Mouse (Mus musculus) hindbrain, embryonic 14.5 days (tissue): ENCODE results near the gene Pyy. TPM values are rescaled to one million over a fixed set of nuclear protein-coding genes. Genes with fewer than 3 reads are reported as not detected.

ENCODE experiments used
- ATAC-seq: fragments of 200-750 bp; cut with Nextera tagmentation; 2 replicates; pipeline ENCODE4 v1.8.0; 2017; ENCODE audit warnings: moderate number of reproducible peaks, mild to moderate bottlenecking, moderate TSS enrichment, moderate library complexity; ENCODE audit not compliant: low FRiP score
- DNase-seq: peaks from one replicate; pipeline ENCODE4 v3.0.0-alpha.2; 2015; ENCODE audit warnings: low spot score
- H3K27ac ChIP-seq: fragments of 300-500 bp; sonication (generic); 2 replicates; pipeline ENCODE4 v1.5.1; 2014; ENCODE audit warnings: mild to moderate bottlenecking, moderate library complexity
- H3K27me3 ChIP-seq: fragments of 300-500 bp; sonication (generic); 2 replicates; pipeline ENCODE4 v1.6.1; 2014; ENCODE audit warnings: mild to moderate bottlenecking, low read length, mixed read lengths; ENCODE audit not compliant: control insufficient read depth, insufficient read depth
- H3K36me3 ChIP-seq: fragments of 300-500 bp; sonication (generic); replicated peaks from 2 replicates; pipeline ENCODE4 v1.6.1; 2014; ENCODE audit not compliant: control insufficient read depth, insufficient read depth
- H3K4me1 ChIP-seq: fragments of 300-500 bp; sonication (generic); replicated peaks from 2 replicates; pipeline ENCODE4 v1.6.1; 2014; ENCODE audit warnings: antibody characterized with exemption, low read length, mixed read lengths; ENCODE audit not compliant: control insufficient read depth, insufficient read depth
- H3K4me2 ChIP-seq: fragments of 300-500 bp; sonication (generic); replicated peaks from 2 replicates; pipeline ENCODE4 v1.6.1; 2014; ENCODE audit warnings: mild to moderate bottlenecking, moderate library complexity
- H3K4me3 ChIP-seq: fragments of 300-500 bp; sonication (generic); replicated peaks from 2 replicates; pipeline ENCODE4 v1.5.1; 2014; ENCODE audit warnings: mild to moderate bottlenecking, low read length
- H3K9ac ChIP-seq: fragments of 300-500 bp; sonication (generic); 2 replicates; pipeline ENCODE4 v1.6.1; 2014
- H3K9me3 ChIP-seq: fragments of 300-500 bp; sonication (generic); 2 replicates; pipeline ENCODE4 v1.6.1; 2016; ENCODE audit warnings: low read length; ENCODE audit not compliant: control insufficient read depth
- WGBS: fragments of 180-500 bp; shearing (Covaris S2); extraction: QIAGEN DNeasy Blood & Tissue Kit; methylation state at CpG from one replicate; pipeline ENCODE4 v1.1.7; 2014; 5-methylcytosine and 5-hydroxymethylcytosine counted together
- polyA plus RNA-seq: library from polyadenylated mRNA; unstranded; fragments of >200 nt; fragmentation: Nextera tagmentation; extraction: Ambion mirVana; gene quantifications from 2 replicates; pipeline ENCODE4 v1.2.1, GENCODE M21; 2014

The Pyy gene
- polyA plus RNA-seq: 4.3 and 4.4 TPM in 2 replicates

DNA sequence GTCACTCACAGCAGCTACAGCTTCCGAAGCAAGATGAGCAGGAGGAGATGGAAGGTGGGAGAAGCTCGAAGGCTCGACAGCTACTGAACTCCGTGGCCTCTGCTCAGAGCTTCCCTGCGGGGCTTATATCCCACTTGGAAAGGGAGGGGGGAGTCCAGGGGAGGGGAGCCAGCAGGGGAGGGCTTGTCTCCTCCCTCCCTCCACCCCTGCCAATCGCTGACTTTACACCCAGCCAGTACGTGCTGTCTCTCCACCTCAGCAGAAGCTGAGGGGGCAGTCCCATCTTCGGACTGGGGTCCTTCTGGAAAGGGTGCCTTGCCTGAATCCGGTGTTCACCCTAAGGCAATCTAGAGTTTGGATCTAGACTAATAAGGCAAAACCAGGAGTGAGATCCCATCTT lies at the start of gene Pyy:
Gene Pyy, minus strand, starts transcription at position 101 of the 400 bp plus-strand sequence.
- Histone ChIP-seq H3K9me3 (no peaks in the 10 kb centered on the region), H3K9ac (no peak within 1 kb of the TSS), H3K27me3 (peaks cover 64% of the 10 kb centered on the region), H3K27ac (no peak within 1 kb of the TSS), H3K4me3 (no peak within 1 kb of the TSS; the same call in 1 of the 2 replicates), H3K36me3 (no peaks in the 10 kb centered on the region), H3K4me2 (no peak within 1 kb of the TSS), H3K4me1 (no peaks in the 10 kb centered on the region)
- ATAC-seq (no peak), DNase-seq (no peak)
- 16% methylated on average over 9 of the region's 9 CpGs for WGBS

DNA sequence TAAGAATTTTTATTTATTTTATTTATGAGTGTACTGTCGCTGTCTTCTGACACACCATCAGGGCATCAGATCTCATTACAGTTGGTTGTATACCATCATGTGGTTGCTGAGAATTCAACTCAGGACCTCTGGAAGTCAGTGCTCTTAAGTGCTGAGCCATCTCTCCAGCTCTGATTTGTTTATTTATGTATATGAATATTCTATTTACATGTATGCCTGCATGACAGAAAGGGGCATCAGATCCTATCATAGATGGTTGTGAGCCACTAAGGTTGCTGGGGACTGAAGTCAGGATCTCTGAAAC lies 49.1 kb upstream of the Pyy start:
- Histone ChIP-seq H3K4me1 (peaks cover 9% of the 10 kb centered on the region; the same call in 1 of the 2 replicates), H3K27ac (no peak overlapping the region), H3K4me3 (no peak overlapping the region), H3K27me3 (no peaks in the 10 kb centered on the region), H3K9ac (no peak overlapping the region), H3K9me3 (no peaks in the 10 kb centered on the region), H3K4me2 (peak overlapping the region; percentile 92; the same call in 1 of the 2 replicates), H3K36me3 (peaks cover 22% of the 10 kb centered on the region)
- 10% methylated on average over 1 of the region's 1 CpGs for WGBS
- no peak for DNase-seq
- peak; percentile 43; the same call in 1 of the 2 replicates for ATAC-seq

DNA sequence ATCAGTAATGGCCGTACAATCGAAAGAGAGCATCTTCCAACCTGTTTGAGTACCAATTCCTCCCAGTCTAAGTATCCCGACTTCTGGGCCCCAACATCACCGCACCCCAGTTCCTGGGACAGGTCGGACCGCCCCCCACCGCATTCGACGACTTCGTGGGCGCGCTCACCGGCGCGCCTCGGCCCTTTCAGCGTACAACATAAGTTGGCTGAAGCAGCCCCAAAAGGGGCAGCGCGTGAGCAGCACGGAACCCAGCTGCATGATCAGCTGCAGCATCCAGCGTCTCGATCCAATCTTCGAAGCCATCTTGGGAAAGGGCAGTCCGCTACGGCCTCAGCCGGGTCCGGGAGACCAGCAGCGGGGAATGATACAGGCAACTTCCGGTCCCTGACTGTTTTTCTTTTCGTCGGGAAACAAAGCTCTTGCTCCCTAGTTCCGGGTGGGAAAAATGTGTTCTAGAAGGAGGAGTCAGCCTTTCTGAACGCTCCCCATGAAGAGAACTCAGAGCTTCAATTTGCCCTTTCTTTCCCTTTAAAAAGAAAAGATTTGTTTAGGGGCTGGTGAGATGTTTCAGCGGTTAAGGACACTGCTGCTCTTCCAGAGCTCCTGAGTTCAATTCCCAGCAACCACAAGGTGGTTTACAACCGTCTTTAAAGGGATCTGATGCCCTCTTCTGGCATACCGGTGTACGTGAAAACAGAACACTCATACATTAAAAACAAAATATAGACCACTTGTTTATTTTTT lies 48.6 kb upstream of the Pyy start, which contains the start of gene Tmem101:
Gene Tmem101, minus strand, starts transcription at position 366 of the 747 bp plus-strand sequence.
- H3K4me2 ChIP-seq: peak within 1 kb of the TSS; percentile 92
- H3K4me3 ChIP-seq: peak within 1 kb of the TSS; percentile 60
- peak; percentile 94 for DNase-seq
- H3K4me1 ChIP-seq: peaks cover 9% of the 10 kb centered on the region; the same call in 1 of the 2 replicates
- no peaks in the 10 kb centered on the region for H3K9me3 ChIP-seq
- peaks cover 18% of the 10 kb centered on the region for H3K36me3 ChIP-seq
- peak; percentile 90 for ATAC-seq
- WGBS: under 1% methylated on average over 37 of the region's 37 CpGs
- H3K27ac ChIP-seq: peak within 1 kb of the TSS; percentile 77
- H3K27me3 ChIP-seq: no peaks in the 10 kb centered on the region
- peak within 1 kb of the TSS; percentile 72 for H3K9ac ChIP-seq

DNA sequence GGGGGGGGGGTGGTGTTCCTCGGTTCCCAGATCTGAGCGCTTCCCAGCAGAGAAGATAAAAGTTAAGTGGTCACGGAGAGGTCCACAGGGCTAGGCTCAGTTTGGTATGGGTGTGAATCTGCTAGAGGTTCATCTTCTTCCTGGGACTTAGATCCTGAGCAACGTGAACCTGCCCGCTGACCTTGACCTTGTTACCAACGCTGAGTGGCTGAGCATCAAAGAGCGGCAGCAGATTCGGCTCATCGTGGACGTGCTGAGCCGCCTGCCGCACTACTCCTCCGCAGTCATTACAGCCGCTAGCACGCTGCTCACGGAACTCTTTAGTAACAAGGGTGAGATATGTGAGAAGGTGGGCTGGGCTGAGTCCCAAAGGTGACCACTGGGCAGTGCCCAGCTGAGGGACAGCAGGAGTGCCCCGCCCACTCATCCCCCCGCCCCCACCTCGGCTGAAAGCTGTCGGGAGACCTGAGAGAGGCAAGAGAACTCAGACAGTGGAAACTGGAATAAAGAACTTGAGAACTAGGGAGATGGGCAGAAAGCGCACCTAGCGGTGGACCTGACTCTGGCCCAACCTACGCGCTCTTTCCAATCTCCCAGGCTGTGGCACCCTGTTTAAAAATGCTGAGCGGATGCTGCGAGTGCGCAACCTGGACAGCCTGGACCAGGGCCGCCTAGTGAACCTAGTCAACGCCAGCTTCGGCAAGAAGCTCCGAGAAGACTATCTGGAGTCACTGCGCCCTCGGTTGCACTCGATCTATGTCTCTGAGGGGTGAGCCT lies 39.8 kb upstream of the Pyy start:
- Histone ChIP-seq H3K27ac (no peak overlapping the region), H3K36me3 (peaks cover 4% of the 10 kb centered on the region), H3K4me2 (no peak overlapping the region), H3K9me3 (no peaks in the 10 kb centered on the region), H3K4me1 (no peaks in the 10 kb centered on the region; the same call in 1 of the 2 replicates), H3K27me3 (peaks cover 70% of the 10 kb centered on the region), H3K9ac (no peak overlapping the region), H3K4me3 (no peak overlapping the region)
- 16% methylated on average over 34 of the region's 34 CpGs for WGBS
- ATAC-seq: no peak
- no peak for DNase-seq

DNA sequence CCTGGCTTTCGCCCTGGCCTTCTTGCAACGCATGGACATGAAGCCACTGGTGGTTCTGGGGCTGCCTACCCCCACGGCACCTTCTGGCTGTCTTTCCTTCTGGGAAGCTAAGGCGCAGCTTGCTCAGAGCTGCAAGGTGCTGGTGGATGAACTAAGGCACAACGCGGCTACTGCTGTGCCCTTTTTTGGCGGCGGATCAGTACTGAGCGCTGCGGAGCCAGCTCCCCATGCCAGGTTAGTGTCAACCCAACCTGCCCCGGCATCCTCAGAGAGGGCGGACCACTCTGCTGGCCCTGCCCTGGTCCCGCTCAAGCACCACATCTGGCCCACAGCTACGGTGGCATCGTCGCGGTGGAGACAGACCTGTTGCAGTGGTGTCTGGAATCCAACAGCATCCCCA lies 38.9 kb upstream of the Pyy start:
- H3K4me2 ChIP-seq: no peak overlapping the region
- H3K9me3 ChIP-seq: no peaks in the 10 kb centered on the region
- DNase-seq: no peak
- no peak for ATAC-seq
- peaks cover 73% of the 10 kb centered on the region for H3K27me3 ChIP-seq
- whole genome bisulfite sequencing: 7% methylated on average over 17 of the region's 17 CpGs
- no peaks in the 10 kb centered on the region; the same call in 1 of the 2 replicates for H3K4me1 ChIP-seq
- no peak overlapping the region for H3K9ac ChIP-seq
- no peak overlapping the region for H3K4me3 ChIP-seq
- no peaks in the 10 kb centered on the region for H3K36me3 ChIP-seq
- no peak overlapping the region for H3K27ac ChIP-seq

DNA sequence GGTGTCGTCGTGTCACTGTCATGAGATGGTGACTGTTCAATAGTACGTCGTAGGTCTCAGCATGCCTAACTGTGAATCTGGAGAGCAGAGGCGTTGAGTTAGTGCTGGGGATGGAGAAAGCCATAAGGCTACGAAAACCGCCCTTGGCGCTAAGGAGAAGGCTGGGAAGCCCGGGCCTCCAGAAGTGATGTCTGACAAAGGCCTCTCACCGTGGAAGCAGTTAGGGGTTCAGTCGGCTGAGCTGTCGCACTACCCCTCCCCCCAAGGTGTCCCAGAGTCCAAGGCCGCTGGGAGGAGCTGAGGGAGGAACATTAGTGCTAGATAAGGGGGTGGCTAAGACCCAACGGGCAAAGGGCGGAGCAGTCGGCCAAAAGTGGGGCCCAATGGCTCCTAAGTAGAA lies 38.4 kb upstream of the Pyy start:
- DNase-seq (no peak), ATAC-seq (no peak)
- no peak overlapping the region for H3K4me2 ChIP-seq
- H3K4me1 ChIP-seq: no peaks in the 10 kb centered on the region; the same call in 1 of the 2 replicates
- H3K27me3 ChIP-seq: peaks cover 73% of the 10 kb centered on the region
- 0 out of 2 replicates have a peak overlapping the region, but pooled peaks have one; percentile 15 for H3K4me3 ChIP-seq
- no peaks in the 10 kb centered on the region for H3K9me3 ChIP-seq
- H3K27ac ChIP-seq: no peak overlapping the region
- H3K36me3 ChIP-seq: no peaks in the 10 kb centered on the region
- 5% methylated on average over 16 of the region's 16 CpGs for WGBS
- no peak overlapping the region for H3K9ac ChIP-seq

DNA sequence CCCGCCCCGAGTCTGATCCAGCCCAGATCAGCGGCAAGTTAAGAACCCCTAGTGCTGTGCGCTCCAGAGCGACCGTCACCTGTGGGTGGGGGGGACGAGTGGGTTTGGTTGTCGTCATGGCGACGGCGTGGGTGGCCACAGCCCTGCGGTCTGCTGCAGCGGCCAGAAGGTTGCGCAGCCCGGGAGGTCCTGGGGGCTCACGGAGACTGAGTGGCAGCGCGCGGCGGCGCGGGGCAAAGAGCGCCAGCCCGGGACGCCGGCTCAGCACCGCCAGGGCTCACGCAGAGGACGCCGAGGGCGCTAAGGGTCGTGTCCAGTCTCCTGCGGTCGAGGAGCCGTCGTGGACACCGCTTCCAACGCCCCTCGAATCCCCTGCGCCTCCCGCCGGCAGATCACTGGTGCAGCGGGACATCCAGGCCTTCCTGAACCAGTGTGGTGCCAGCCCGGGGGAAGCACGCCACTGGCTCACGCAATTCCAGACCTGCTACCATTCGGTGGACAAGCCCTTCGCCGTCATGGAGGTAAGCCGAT lies 37.9 kb upstream of the Pyy start, which contains the start of gene Nags:
Gene Nags, plus strand, starts transcription at position 43 of the 531 bp plus-strand sequence.
- no peak within 1 kb of the TSS for H3K9ac ChIP-seq
- 2% methylated on average over 42 of the region's 50 CpGs for WGBS
- no peaks in the 10 kb centered on the region; the same call in 1 of the 2 replicates for H3K4me1 ChIP-seq
- no peaks in the 10 kb centered on the region for H3K36me3 ChIP-seq
- H3K4me3 ChIP-seq: peak within 1 kb of the TSS; percentile 15
- H3K4me2 ChIP-seq: peak within 1 kb of the TSS; percentile 32
- ATAC-seq (no peak), DNase-seq (no peak)
- peaks cover 73% of the 10 kb centered on the region for H3K27me3 ChIP-seq
- no peaks in the 10 kb centered on the region for H3K9me3 ChIP-seq
- H3K27ac ChIP-seq: no peak within 1 kb of the TSS

DNA sequence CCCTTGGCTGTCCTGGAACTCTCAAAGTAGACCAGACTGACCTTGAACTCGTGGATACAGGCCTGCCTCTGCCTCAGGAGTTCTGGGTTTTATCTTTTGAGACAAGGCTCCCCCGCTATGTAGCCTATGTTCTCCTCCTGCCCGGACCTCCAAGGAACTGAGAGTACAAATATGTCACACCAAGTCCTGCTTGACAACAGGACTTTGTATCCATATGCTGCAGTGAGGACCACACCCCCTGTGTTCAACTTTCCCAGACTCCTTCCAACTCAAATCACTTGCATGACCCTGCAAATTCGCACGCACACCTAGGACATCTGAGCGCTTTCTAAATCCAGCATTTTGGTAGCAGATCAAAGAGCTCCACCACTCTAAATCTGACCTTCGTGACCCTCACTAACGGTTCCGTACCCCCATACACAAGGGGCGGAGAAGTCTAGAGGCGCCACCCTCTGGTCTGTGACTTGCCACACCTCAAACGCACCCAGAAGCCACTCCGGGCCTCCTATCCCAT lies 37.4 kb upstream of the Pyy start:
- no peak overlapping the region for H3K27ac ChIP-seq
- ATAC-seq (no peak), DNase-seq (no peak)
- 21% methylated on average over 13 of the region's 13 CpGs for WGBS
- H3K9ac ChIP-seq: no peak overlapping the region
- H3K9me3 ChIP-seq: no peaks in the 10 kb centered on the region
- H3K4me2 ChIP-seq: peak overlapping the region; percentile 32
- no peaks in the 10 kb centered on the region for H3K36me3 ChIP-seq
- peak overlapping the region; percentile 15 for H3K4me3 ChIP-seq
- H3K4me1 ChIP-seq: no peaks in the 10 kb centered on the region; the same call in 1 of the 2 replicates
- H3K27me3 ChIP-seq: peaks cover 73% of the 10 kb centered on the region

DNA sequence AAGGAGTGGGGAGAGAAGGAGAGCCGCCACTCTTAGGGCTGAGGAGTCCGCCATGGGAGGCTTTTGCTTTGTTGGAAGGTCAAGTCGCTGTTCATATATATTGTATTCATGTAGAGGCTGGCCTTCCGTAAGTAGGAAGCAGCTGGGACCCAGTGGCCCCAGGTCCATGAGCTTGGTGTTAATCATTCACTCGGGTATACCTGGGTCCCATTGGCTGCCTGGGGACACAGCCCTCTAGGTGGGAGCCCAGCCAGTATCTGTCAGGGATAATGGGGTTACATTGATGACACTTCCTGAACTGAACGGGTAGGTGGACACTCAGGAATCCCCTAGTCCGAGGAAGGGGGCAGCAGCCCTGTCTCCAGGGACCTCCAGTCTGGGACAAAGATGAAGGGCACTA lies 34.7 kb upstream of the Pyy start:
- Histone ChIP-seq H3K36me3 (no peaks in the 10 kb centered on the region), H3K4me1 (no peaks in the 10 kb centered on the region; the same call in 1 of the 2 replicates), H3K4me2 (no peak overlapping the region), H3K9ac (no peak overlapping the region), H3K9me3 (no peaks in the 10 kb centered on the region), H3K27ac (no peak overlapping the region), H3K27me3 (peaks cover 50% of the 10 kb centered on the region), H3K4me3 (no peak overlapping the region)
- DNase-seq (no peak), ATAC-seq (no peak)
- 74% methylated on average over 7 of the region's 7 CpGs for WGBS
